In the genomic region with DNA sequence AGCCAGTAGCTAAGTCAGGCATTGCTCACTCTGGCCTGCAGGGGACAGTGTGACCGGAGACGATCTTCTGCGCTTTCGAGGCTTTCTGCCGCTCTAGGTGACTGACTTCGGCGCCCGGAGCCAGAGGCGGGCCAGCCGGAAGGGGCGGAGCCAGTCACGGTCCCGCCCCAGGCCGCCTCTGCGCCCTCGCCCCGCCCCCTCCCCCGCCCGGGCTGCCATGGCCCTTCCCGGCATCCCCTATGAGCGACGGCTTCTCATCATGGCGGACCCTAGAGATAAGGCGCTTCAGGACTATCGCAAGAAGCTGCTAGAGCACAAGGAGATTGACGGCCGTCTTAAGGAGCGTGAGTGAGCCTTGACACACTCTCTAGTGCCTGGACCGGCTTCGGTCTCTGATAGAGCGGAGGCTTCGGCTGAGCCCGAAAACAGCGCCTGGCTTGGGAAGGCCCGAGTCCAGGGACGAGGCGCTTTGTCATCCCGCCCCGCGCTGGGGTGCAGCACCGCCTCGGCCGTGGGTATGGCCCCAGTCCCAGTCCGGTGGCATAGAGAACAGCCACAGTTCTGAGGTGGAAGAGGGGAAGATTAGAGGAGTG, we compare ENCODE assay signal across 8 mouse cellular contexts. TPM values are rescaled to one million over a fixed set of nuclear protein-coding genes. Genes with fewer than 3 reads are reported as not detected.
DNase-seq lines count a peak whose midpoint lies in the region; ATAC-seq and TF ChIP-seq lines count a peak whose summit lies in the region.

A gene (plus strand): TSS at position 200 of the 593 bp plus-strand sequence.

- peaks cover 14% of the 10 kb centered on the region for H3K4me1 ChIP-seq in forebrain, embryonic 10.5 days
- H3K4me1 ChIP-seq in heart, embryonic 15.5 days (replicated peaks), result peaks cover 8% of the 10 kb centered on the region; the same call in 1 of the 2 replicates
- peaks cover 16 to 20% of the 10 kb centered on the region in 2 experiments for H3K4me1 ChIP-seq in liver, embryonic 14.5 days (replicated peaks; ENCODE audit: control insufficient read depth in 2 of 2, insufficient read depth in 2 of 2, low read length in 1 of 2)
- H3K4me1 ChIP-seq in neural tube, embryonic 11.5 days (ENCODE audit: control insufficient read depth, insufficient read depth, low read length), result no peaks in the 10 kb centered on the region; the same call in 1 of the 2 replicates
- H3K4me1 ChIP-seq in stomach, postnatal 0 days (replicated peaks; ENCODE audit: control insufficient read depth, insufficient read depth), result no peaks in the 10 kb centered on the region

- peak within 1 kb of the TSS; percentile 85 for H3K9ac ChIP-seq in heart, embryonic 15.5 days
- peak within 1 kb of the TSS; percentile 98 for H3K9ac ChIP-seq in liver, embryonic 14.5 days (replicated peaks)
- peak within 1 kb of the TSS; percentile 97 for H3K9ac ChIP-seq in neural tube, embryonic 11.5 days (ENCODE audit: low read length)
- peak within 1 kb of the TSS; percentile 91 for H3K9ac ChIP-seq in stomach, postnatal 0 days (ENCODE audit: low read length)

- ATAC-seq in CD4-positive, CD25-positive, alpha-beta regulatory T cell, adult 4 months, result peak; percentile 95
- ATAC-seq in heart, embryonic 15.5 days (replicated peaks; ENCODE audit: insufficient number of reproducible peaks, insufficient read depth, low FRiP score, low read depth), result peak; percentile 94
- ATAC-seq in liver, embryonic 14.5 days (ENCODE audit: insufficient read depth), result peak; percentile 94
- peak; percentile 95 for ATAC-seq in neural tube, embryonic 11.5 days (ENCODE audit: insufficient read depth, low FRiP score, low TSS enrichment)
- ATAC-seq in stomach, postnatal 0 days (ENCODE audit: low FRiP score, low TSS enrichment), result peak; percentile 97

- no peaks in the 10 kb centered on the region for H3K27me3 ChIP-seq in forebrain, embryonic 10.5 days (ENCODE audit: poor library complexity, severe bottlenecking)
- H3K27me3 ChIP-seq in heart, embryonic 15.5 days, result no peaks in the 10 kb centered on the region
- H3K27me3 ChIP-seq in liver, embryonic 14.5 days (ENCODE audit: control insufficient read depth, insufficient read depth, low read length), result no peaks in the 10 kb centered on the region
- H3K27me3 ChIP-seq in neural tube, embryonic 11.5 days (ENCODE audit: control insufficient read depth, insufficient read depth, low read length), result no peaks in the 10 kb centered on the region
- H3K27me3 ChIP-seq in stomach, postnatal 0 days (ENCODE audit: control insufficient read depth, insufficient read depth, low read length), result no peaks in the 10 kb centered on the region

- H3K4me3 ChIP-seq in forebrain, embryonic 10.5 days, result peak within 1 kb of the TSS; percentile 94
- H3K4me3 ChIP-seq in heart, embryonic 15.5 days, result peak within 1 kb of the TSS; percentile 76
- H3K4me3 ChIP-seq in liver, embryonic 14.5 days (ENCODE audit: insufficient read depth in 1 of 2, low read depth in 2 of 2, low read length in 2 of 2), result peak within 1 kb of the TSS; percentile 91 to 97
- H3K4me3 ChIP-seq in neural tube, embryonic 11.5 days (ENCODE audit: low read depth, low read length), result peak within 1 kb of the TSS; percentile 95
- H3K4me3 ChIP-seq in stomach, postnatal 0 days (ENCODE audit: low read depth, low read length), result peak within 1 kb of the TSS; percentile 85

- no peaks in the 10 kb centered on the region for H3K9me3 ChIP-seq in forebrain, embryonic 10.5 days
- no peaks in the 10 kb centered on the region for H3K9me3 ChIP-seq in heart, embryonic 15.5 days (replicated peaks)
- no peaks in the 10 kb centered on the region for H3K9me3 ChIP-seq in liver, embryonic 14.5 days (ENCODE audit: control insufficient read depth, low read length)
- no peaks in the 10 kb centered on the region for H3K9me3 ChIP-seq in neural tube, embryonic 11.5 days (ENCODE audit: control insufficient read depth, low read length)
- H3K9me3 ChIP-seq in stomach, postnatal 0 days (ENCODE audit: control insufficient read depth, low read length), result no peaks in the 10 kb centered on the region

- peak within 1 kb of the TSS; percentile 97 for H3K27ac ChIP-seq in forebrain, embryonic 10.5 days
- H3K27ac ChIP-seq in heart, embryonic 15.5 days, result peak within 1 kb of the TSS; percentile 74
- peak within 1 kb of the TSS; percentile 95 for H3K27ac ChIP-seq in liver, embryonic 14.5 days
- H3K27ac ChIP-seq in neural tube, embryonic 11.5 days (ENCODE audit: low read depth, low read length), result peak within 1 kb of the TSS; percentile 85
- H3K27ac ChIP-seq in stomach, postnatal 0 days (replicated peaks), result peak within 1 kb of the TSS; percentile 90

- peak; percentile 89 for DNase-seq in c-Kit-negative CD71-positive TER-119-positive erythroid progenitor cells, embryonic 14.5 days (ENCODE audit: low read depth, low spot score)
- DNase-seq in forebrain, embryonic 10.5 days (ENCODE audit: extremely low spot score, low spot score), result peak; percentile 90
- DNase-seq in kidney, postnatal 25 days, result peak; percentile 90 to 95
- peak; percentile 87 to 92 (median 90) for DNase-seq in liver, embryonic 14.5 days (ENCODE audit: low read depth in 3 of 3, low spot score in 3 of 3)
- DNase-seq in neural tube, embryonic 11.5 days (ENCODE audit: low spot score), result peak; percentile 95
- peak; percentile 95 for DNase-seq in stomach, postnatal 0 days (ENCODE audit: low spot score)

- no peak for TF ChIP-seq EP300 in liver, embryonic 14.5 days (IDR thresholded peaks at IDR 0.05; ENCODE audit: low read depth)
- no peak for TF ChIP-seq EP300 in stomach, postnatal 0 days (optimal IDR thresholded peaks at IDR 0.05)

- H3K36me3 ChIP-seq in forebrain, embryonic 10.5 days (replicated peaks), result peaks cover 38% of the 10 kb centered on the region
- peaks cover 25% of the 10 kb centered on the region for H3K36me3 ChIP-seq in heart, embryonic 15.5 days
- H3K36me3 ChIP-seq in liver, embryonic 14.5 days (replicated peaks; ENCODE audit: control insufficient read depth, insufficient read depth, low read depth), result peaks cover 30% of the 10 kb centered on the region
- H3K36me3 ChIP-seq in neural tube, embryonic 11.5 days (ENCODE audit: control insufficient read depth, insufficient read depth, low read length), result peaks cover 5% of the 10 kb centered on the region; the same call in 1 of the 2 replicates
- H3K36me3 ChIP-seq in stomach, postnatal 0 days (ENCODE audit: control insufficient read depth, insufficient read depth, low read length), result 0 out of 2 replicates have a peak, but pooled peaks cover 3% of the 10 kb centered on the region

- peak; percentile 96 for TF ChIP-seq CTCF in liver, embryonic 14.5 days (IDR thresholded peaks at IDR 0.05; ENCODE audit: low read depth)
- TF ChIP-seq CTCF in stomach, postnatal 0 days (IDR thresholded peaks at IDR 0.05; ENCODE audit: low read depth), result peak; percentile 94

- WGBS in forebrain, embryonic 10.5 days, result under 1% methylated on average over 44 of the region's 44 CpGs
- WGBS in heart, embryonic 15.5 days, result under 1% methylated on average over 44 of the region's 44 CpGs
- under 1% methylated on average over 44 of the region's 44 CpGs for WGBS in liver, embryonic 14.5 days (ENCODE audit: insufficient replicate concordance)
- under 1% methylated on average over 44 of the region's 44 CpGs for WGBS in neural tube, embryonic 11.5 days
- under 1% methylated on average over 44 of the region's 44 CpGs for WGBS in stomach, postnatal 0 days

- H3K4me2 ChIP-seq in heart, embryonic 15.5 days, result peak within 1 kb of the TSS; percentile 71
- H3K4me2 ChIP-seq in liver, embryonic 14.5 days (ENCODE audit: low read depth), result peak within 1 kb of the TSS; percentile 77
- peak within 1 kb of the TSS; percentile 62 for H3K4me2 ChIP-seq in neural tube, embryonic 11.5 days (ENCODE audit: low read depth)
- peak within 1 kb of the TSS; percentile 55 for H3K4me2 ChIP-seq in stomach, postnatal 0 days (replicated peaks; ENCODE audit: low read depth)

RNA-seq across cellular contexts. Expression of the gene that starts here (rescaled TPM):
- 100 to 1,000 TPM; 131 to 179 TPM for polyA plus RNA-seq in CD4-positive, CD25-positive, alpha-beta regulatory T cell, adult 4 months (2017; shearing (Covaris generic))
- 211 and 220 TPM in 2 replicates for polyA plus RNA-seq in forebrain, embryonic 10.5 days (2016; fragmentation: Nextera tagmentation; extraction: Ambion mirVana)
- polyA plus RNA-seq in heart, embryonic 15.5 days (2015; fragmentation: Nextera tagmentation; extraction: Ambion mirVana), result 104 and 117 TPM in 2 replicates
- polyA plus RNA-seq in liver, embryonic 14.5 days (2012; rRNA removed), result 29.4 and 58.1 TPM in 2 replicates
- 113 and 115 TPM in 2 replicates for polyA plus RNA-seq in liver, embryonic 14.5 days (2014; fragmentation: Nextera tagmentation; extraction: Ambion mirVana)
- polyA plus RNA-seq in neural tube, embryonic 11.5 days (2014; fragmentation: Nextera tagmentation; extraction: Ambion mirVana), result 247 TPM in 2 replicates
- polyA plus RNA-seq in stomach, postnatal 0 days (2015; fragmentation: Nextera tagmentation; extraction: Ambion mirVana), result 94.4 and 94.9 TPM in 2 replicates

Comparison
In these comparisons a context has a peak if more than half of its experiments do, and no peak if none do; other contexts are left out.
1. Peak in every context shown above with its lines: DNase-seq, ATAC-seq, H3K4me3 ChIP-seq and H3K27ac ChIP-seq.